Mouse (Mus musculus): ENCODE measurements around the gene Car7. TPM values are rescaled to one million over a fixed set of nuclear protein-coding genes. Genes with fewer than 3 reads are reported as not detected.

Gene Car7
- polyA plus RNA-seq, 1 experiment from 2014 or later, result 4.6 TPM

GRCm38 (mm10) chr8:104598496-104598895 lies 64.0 kb downstream of the Car7 start:
- Histone ChIP-seq H3K9ac (ENCODE audit: low read depth, low read length) (no peak overlapping the region), H3K4me2 (ENCODE audit: low read length) (no peak overlapping the region), H3K4me3 (ENCODE audit: low read depth, low read length) (no peak overlapping the region), H3K36me3 (ENCODE audit: control insufficient read depth, insufficient read depth, low read length) (peaks cover 13% of the 10 kb centered on the region), H3K27me3 (ENCODE audit: control insufficient read depth, insufficient read depth, low read depth, low read length) (no peaks in the 10 kb centered on the region; the same call in 1 of the 2 replicates), H3K4me1 (ENCODE audit: control insufficient read depth, insufficient read depth, low read length) (no peaks in the 10 kb centered on the region; the same call in 1 of the 2 replicates), H3K9me3 (replicated peaks; ENCODE audit: control insufficient read depth, low read length, poor library complexity, severe bottlenecking) (no peaks in the 10 kb centered on the region), H3K27ac (ENCODE audit: low read length) (no peak overlapping the region)
- WGBS, result 65% methylated on average over 6 of the region's 6 CpGs
- ATAC-seq, result no peak

Other genes starting within 250 kb of the Car7 start
- gene Cmtm2a, start 241.5 kb upstream of the Car7 start, polyA plus RNA-seq (2015; fragmentation: Nextera tagmentation; extraction: Ambion mirVana), result not detected in 2 replicates
- not detected in 2 replicates for gene Gm45711, start 224.6 kb upstream of the Car7 start, polyA plus RNA-seq (2015; fragmentation: Nextera tagmentation; extraction: Ambion mirVana)
- not detected in 2 replicates for gene Cmtm1, start 224.5 kb upstream of the Car7 start, polyA plus RNA-seq (2015; fragmentation: Nextera tagmentation; extraction: Ambion mirVana)
- gene Gm11020, start 213.1 kb upstream of the Car7 start, polyA plus RNA-seq (2015; fragmentation: Nextera tagmentation; extraction: Ambion mirVana), result not detected in 2 replicates
- gene Cmtm2b, start 212.5 kb upstream of the Car7 start, polyA plus RNA-seq (2015; fragmentation: Nextera tagmentation; extraction: Ambion mirVana), result not detected in 2 replicates
- 33.7 and 37.0 TPM in 2 replicates for gene Cmtm3, start 195.3 kb upstream of the Car7 start, polyA plus RNA-seq (2015; fragmentation: Nextera tagmentation; extraction: Ambion mirVana)
- 2.7 TPM in 2 replicates for gene Cmtm4, start 138.9 kb upstream of the Car7 start, polyA plus RNA-seq (2015; fragmentation: Nextera tagmentation; extraction: Ambion mirVana)
- 114 and 136 TPM in 2 replicates for gene Dync1li2, start 91.6 kb upstream of the Car7 start, polyA plus RNA-seq (2015; fragmentation: Nextera tagmentation; extraction: Ambion mirVana)
- gene Terb1, start 24.8 kb upstream of the Car7 start, polyA plus RNA-seq (2015; fragmentation: Nextera tagmentation; extraction: Ambion mirVana), result 0.70 and 0.81 TPM in 2 replicates
- 106 and 110 TPM in 2 replicates for gene Nae1, start 52 bp upstream of the Car7 start, polyA plus RNA-seq (2015; fragmentation: Nextera tagmentation; extraction: Ambion mirVana)
- gene Pdp2, start 56.8 kb downstream of the Car7 start, polyA plus RNA-seq (2015; fragmentation: Nextera tagmentation; extraction: Ambion mirVana), result 23.5 and 25.7 TPM in 2 replicates
- not detected in 2 replicates for gene Cdh16, start 89.7 kb downstream of the Car7 start, polyA plus RNA-seq (2015; fragmentation: Nextera tagmentation; extraction: Ambion mirVana)
- 2.9 and 3.2 TPM in 2 replicates for gene Rrad, start 96.6 kb downstream of the Car7 start, polyA plus RNA-seq (2015; fragmentation: Nextera tagmentation; extraction: Ambion mirVana)
- 123 and 129 TPM in 2 replicates for gene Ciao2b, start 107.3 kb downstream of the Car7 start, polyA plus RNA-seq (2015; fragmentation: Nextera tagmentation; extraction: Ambion mirVana)
- gene Ces2a, start 199.3 kb downstream of the Car7 start, polyA plus RNA-seq (2015; fragmentation: Nextera tagmentation; extraction: Ambion mirVana), result not detected in 2 replicates

All from midbrain, embryonic 16.5 days (tissue).